Mouse (Mus musculus): ENCODE results near the gene Mphosph9. TPM values are rescaled to one million over a fixed set of nuclear protein-coding genes. Genes with fewer than 3 reads are reported as not detected.
"Not testable (repeated sequence)": the region's sequence is repeated elsewhere in the genome, so short reads cannot be mapped to it uniquely, and the experiment has no call there.

Mphosph9 gene
- polyA plus RNA-seq, 1 experiment from 2014 or later = 13.4 TPM

DNA sequence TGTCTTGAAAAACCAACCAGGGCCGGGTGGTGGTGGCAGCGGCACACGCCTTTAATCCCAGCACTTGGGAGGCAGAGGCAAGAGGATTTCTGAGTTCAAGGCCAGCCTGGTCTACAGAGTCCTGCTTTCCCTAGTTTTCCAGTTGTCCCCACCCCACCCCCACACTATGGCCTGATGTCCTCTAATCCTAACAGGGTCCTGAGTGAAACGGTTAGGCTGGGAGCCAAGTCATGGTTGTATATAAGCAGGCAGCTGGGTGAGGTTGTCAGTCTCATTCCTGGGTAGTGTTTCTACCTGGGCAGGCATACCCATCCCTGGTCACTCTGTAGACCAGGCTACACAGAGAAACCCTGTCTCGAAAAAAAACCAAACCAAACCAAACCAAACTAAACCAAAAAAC is 110.7 kb downstream of the Mphosph9 start:
- not testable (repeated sequence) for H3K4me3 ChIP-seq (replicated peaks); H3K27me3 ChIP-seq; H3K9me3 ChIP-seq (replicated peaks); H3K4me2 ChIP-seq; H3K27ac ChIP-seq; H3K9ac ChIP-seq; H3K36me3 ChIP-seq; ATAC-seq (replicated peaks; ENCODE audit: low FRiP score)
- H3K4me1 ChIP-seq = peaks cover 38% of the 10 kb centered on the region
- 86% methylated on average over 5 of the region's 5 CpGs for WGBS

DNA sequence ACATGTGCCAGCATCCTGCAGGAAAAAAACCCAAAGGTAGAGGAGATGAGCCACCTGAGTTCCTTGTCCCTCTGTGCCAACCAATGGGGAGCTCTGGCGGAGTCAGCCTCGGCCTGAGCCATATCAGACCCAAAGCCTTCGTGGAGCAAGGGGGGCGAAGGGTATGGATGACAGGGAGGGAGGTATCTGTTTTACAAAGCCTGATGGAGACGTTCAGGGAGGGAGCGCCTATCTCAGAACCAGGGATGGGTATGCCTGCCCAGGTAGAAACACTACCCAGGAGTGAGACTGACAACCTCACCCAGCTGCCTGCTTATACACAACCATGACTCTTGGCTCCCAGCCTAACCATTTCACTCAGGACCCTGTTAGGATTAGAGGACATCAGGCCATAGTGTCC is 111.4 kb downstream of the Mphosph9 start:
- H3K27me3 ChIP-seq = no peaks in the 10 kb centered on the region
- no peak overlapping the region for H3K4me3 ChIP-seq (replicated peaks)
- 0 out of 2 replicates have a peak, but pooled peaks cover 5% of the 10 kb centered on the region for H3K36me3 ChIP-seq
- ATAC-seq (replicated peaks; ENCODE audit: low FRiP score) = no peak
- H3K27ac ChIP-seq = no peak overlapping the region
- no peaks in the 10 kb centered on the region for H3K9me3 ChIP-seq (replicated peaks)
- H3K4me2 ChIP-seq = no peak overlapping the region
- WGBS = 84% methylated on average over 6 of the region's 6 CpGs
- peaks cover 36% of the 10 kb centered on the region for H3K4me1 ChIP-seq
- no peak overlapping the region for H3K9ac ChIP-seq

DNA sequence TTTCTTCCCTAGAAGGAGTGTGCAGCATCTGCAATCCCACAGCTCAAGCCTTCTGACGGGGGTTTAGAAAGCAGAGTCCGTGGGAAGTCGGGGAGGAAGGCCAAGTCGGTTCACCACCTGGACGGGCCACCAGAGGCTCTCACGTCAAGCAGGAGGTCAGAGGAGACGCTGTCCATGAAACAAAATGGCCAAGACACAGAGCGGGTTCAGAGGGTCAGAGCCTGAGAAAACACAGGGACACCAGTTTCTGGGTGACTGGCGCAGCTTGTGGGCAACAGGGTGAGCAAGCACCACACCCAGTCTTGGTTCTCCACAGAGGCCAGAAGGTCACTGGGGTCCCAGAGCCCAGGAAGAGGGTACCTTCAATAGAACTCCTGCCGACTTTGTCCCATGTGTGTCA is 112.1 kb downstream of the Mphosph9 start:
- H3K9me3 ChIP-seq (replicated peaks) = no peaks in the 10 kb centered on the region
- ATAC-seq (replicated peaks; ENCODE audit: low FRiP score) = no peak
- H3K4me1 ChIP-seq = peaks cover 36% of the 10 kb centered on the region
- WGBS = 67% methylated on average over 10 of the region's 10 CpGs
- no peak overlapping the region for H3K4me3 ChIP-seq (replicated peaks)
- peak overlapping the region; percentile 84 for H3K27ac ChIP-seq
- H3K9ac ChIP-seq = no peak overlapping the region
- 0 out of 2 replicates have a peak, but pooled peaks cover 5% of the 10 kb centered on the region for H3K36me3 ChIP-seq
- no peaks in the 10 kb centered on the region for H3K27me3 ChIP-seq
- H3K4me2 ChIP-seq = no peak overlapping the region

DNA sequence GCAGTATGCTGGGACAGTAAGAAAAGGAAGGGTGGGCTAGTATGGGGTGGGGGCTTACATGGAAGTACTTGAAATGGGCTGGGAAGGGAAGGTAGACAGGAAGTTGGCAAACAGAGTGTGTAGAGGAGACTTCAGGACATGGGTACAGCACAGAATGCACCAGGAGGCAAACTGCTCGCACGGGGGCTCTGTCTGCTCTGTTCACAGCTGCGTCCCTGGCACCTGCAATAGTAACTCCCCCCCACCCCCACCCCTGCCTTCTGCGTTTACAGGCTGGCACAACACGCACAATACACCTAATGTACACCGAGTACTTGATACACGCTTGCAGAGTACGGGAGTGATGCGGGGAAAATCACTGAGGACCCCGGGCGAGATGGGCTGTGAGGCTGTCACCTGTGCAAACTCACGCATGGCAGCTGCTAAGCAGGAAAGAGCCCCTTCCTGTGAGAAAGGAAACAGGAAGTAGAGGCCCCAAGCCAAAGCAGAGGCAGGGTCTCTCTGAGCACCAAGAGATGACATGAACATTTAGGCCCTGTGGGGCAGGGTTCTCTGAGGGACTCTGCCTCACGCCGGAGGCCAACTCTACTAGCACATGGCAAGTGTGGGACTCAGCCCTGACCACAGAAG is 113.1 kb downstream of the Mphosph9 start:
- WGBS = 85% methylated on average over 14 of the region's 14 CpGs
- H3K9me3 ChIP-seq (replicated peaks) = no peaks in the 10 kb centered on the region
- H3K9ac ChIP-seq = no peak overlapping the region
- H3K4me2 ChIP-seq = no peak overlapping the region
- H3K4me1 ChIP-seq = peaks cover 40% of the 10 kb centered on the region
- H3K27ac ChIP-seq = peak overlapping the region; percentile 84
- 0 out of 2 replicates have a peak, but pooled peaks cover 5% of the 10 kb centered on the region for H3K36me3 ChIP-seq
- H3K4me3 ChIP-seq (replicated peaks) = no peak overlapping the region
- H3K27me3 ChIP-seq = no peaks in the 10 kb centered on the region
- ATAC-seq (replicated peaks; ENCODE audit: low FRiP score) = no peak

GRCm38 (mm10) chr5:124213588-124214469 is 113.9 kb downstream of the Mphosph9 start:
- Histone ChIP-seq H3K9ac (no peak overlapping the region), H3K9me3 (replicated peaks) (no peaks in the 10 kb centered on the region), H3K36me3 (0 out of 2 replicates have a peak, but pooled peaks cover 5% of the 10 kb centered on the region), H3K27ac (peak overlapping the region; percentile 84), H3K4me2 (no peak overlapping the region), H3K4me3 (replicated peaks) (no peak overlapping the region), H3K27me3 (no peaks in the 10 kb centered on the region), H3K4me1 (peaks cover 43% of the 10 kb centered on the region)
- no peak for ATAC-seq (replicated peaks; ENCODE audit: low FRiP score)
- WGBS = 71% methylated on average over 13 of the region's 13 CpGs

DNA sequence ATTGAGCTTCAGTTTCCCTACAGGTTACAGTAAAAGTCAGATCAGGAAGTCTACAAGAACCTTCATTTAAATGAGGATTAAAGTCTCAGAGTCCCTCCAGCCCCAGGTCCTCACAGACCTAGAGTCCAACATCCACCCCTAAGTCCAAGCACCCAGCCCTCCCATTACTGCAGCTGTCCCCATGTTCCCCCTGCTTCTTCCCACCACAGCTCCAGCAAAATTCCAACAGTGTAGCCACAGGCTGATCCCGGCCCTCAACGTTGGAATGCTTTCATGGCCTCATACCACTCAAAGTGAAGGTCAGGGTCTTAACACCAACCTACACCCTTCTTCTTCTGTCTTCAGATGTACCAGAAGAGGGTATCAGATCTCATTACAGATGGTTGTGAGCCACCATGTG is 116.1 kb downstream of the Mphosph9 start:
- H3K36me3 ChIP-seq = 0 out of 2 replicates have a peak, but pooled peaks cover 5% of the 10 kb centered on the region
- WGBS = 79% methylated on average over 2 of the region's 2 CpGs
- peaks cover 45% of the 10 kb centered on the region for H3K4me1 ChIP-seq
- peak overlapping the region; percentile 22; the same call in 1 of the 2 replicates for H3K27ac ChIP-seq
- H3K9me3 ChIP-seq (replicated peaks) = no peaks in the 10 kb centered on the region
- H3K27me3 ChIP-seq = no peaks in the 10 kb centered on the region
- no peak overlapping the region for H3K4me3 ChIP-seq (replicated peaks)
- H3K9ac ChIP-seq = no peak overlapping the region
- H3K4me2 ChIP-seq = no peak overlapping the region
- ATAC-seq (replicated peaks; ENCODE audit: low FRiP score) = no peak

- peaks cover 50% of the 10 kb centered on the region for H3K4me1 ChIP-seq
- no peak for ATAC-seq (replicated peaks; ENCODE audit: low FRiP score)
- no peak overlapping the region for H3K4me2 ChIP-seq
- H3K27me3 ChIP-seq = no peaks in the 10 kb centered on the region
- 0 out of 2 replicates have a peak, but pooled peaks cover 5% of the 10 kb centered on the region for H3K36me3 ChIP-seq
- H3K9me3 ChIP-seq (replicated peaks) = no peaks in the 10 kb centered on the region
- WGBS = 83% methylated on average over 8 of the region's 8 CpGs
- H3K4me3 ChIP-seq (replicated peaks) = no peak overlapping the region
- H3K9ac ChIP-seq = no peak overlapping the region
- H3K27ac ChIP-seq = peak overlapping the region; percentile 22; the same call in 1 of the 2 replicates
Observed at GRCm38 (mm10) chr5:124211234-124211633, 116.5 kb downstream of the Mphosph9 start.

DNA sequence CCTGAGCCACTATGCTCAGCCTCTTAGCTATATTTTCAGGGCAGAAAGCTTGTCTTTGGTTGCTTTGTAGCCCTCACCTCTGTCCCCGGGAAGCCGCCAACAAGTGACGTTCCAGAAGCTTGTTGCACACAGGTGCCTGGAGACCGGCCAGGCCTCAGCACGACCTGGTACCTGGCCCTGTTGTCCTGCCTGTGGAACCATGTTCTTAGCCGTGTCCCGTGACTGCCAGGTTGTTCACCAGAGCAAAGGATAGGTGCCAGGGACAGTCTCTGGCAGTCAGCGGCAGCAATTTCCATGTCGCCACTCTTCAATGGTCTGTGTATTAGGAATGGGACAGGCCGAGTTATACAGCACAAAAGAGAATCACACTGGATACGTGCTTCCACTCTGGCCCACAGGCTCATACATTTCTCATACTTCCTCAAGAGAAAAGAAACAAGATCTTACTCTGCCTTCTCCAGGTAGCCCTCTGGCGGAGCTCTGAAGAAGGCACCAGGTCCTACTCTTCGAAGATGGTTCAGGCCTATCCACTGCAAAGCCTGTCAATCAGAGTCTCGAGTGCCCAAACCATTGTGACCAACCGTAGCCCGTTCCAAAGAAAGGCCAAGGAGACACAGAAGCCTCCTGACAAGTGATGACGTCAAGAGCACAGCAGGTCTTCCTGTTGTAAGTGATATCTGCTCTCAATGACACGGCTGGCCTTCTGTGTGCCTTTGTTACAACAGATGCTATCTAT is 117.3 kb downstream of the Mphosph9 start:
- Histone ChIP-seq H3K4me1 (peaks cover 52% of the 10 kb centered on the region), H3K27me3 (no peaks in the 10 kb centered on the region), H3K9me3 (replicated peaks) (no peaks in the 10 kb centered on the region), H3K9ac (no peak overlapping the region), H3K4me2 (no peak overlapping the region), H3K36me3 (0 out of 2 replicates have a peak, but pooled peaks cover 5% of the 10 kb centered on the region), H3K27ac (0 out of 2 replicates have a peak overlapping the region, but pooled peaks have one; percentile 14), H3K4me3 (replicated peaks) (no peak overlapping the region)
- WGBS = 71% methylated on average over 18 of the region's 18 CpGs
- ATAC-seq (replicated peaks; ENCODE audit: low FRiP score) = no peak

DNA sequence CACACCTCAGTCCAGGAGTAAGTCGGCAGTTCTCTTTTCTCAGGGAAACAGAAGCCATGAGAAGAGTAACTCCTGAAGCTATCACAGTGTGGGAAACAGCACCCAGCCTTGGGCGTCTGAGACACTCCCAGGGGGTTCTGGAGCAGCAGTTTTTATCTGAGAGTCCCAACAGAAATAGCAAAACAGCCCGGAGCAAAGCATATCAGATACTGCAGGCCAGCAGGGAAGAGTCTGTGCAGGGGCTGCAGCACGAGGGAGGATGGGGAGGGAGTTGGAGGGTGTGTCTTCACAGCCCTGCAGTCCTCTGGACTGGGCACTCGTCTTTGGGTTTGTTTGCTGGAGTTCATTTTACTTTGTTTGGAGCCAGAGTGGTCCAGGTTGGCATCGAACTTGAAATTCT is 117.9 kb downstream of the Mphosph9 start:
- Histone ChIP-seq H3K4me3 (replicated peaks) (no peak overlapping the region), H3K9me3 (replicated peaks) (no peaks in the 10 kb centered on the region), H3K9ac (no peak overlapping the region), H3K27ac (0 out of 2 replicates have a peak overlapping the region, but pooled peaks have one; percentile 14), H3K27me3 (no peaks in the 10 kb centered on the region), H3K4me1 (peaks cover 53% of the 10 kb centered on the region), H3K4me2 (no peak overlapping the region), H3K36me3 (0 out of 2 replicates have a peak, but pooled peaks cover 5% of the 10 kb centered on the region)
- no peak for ATAC-seq (replicated peaks; ENCODE audit: low FRiP score)
- 48% methylated on average over 6 of the region's 6 CpGs for WGBS

DNA sequence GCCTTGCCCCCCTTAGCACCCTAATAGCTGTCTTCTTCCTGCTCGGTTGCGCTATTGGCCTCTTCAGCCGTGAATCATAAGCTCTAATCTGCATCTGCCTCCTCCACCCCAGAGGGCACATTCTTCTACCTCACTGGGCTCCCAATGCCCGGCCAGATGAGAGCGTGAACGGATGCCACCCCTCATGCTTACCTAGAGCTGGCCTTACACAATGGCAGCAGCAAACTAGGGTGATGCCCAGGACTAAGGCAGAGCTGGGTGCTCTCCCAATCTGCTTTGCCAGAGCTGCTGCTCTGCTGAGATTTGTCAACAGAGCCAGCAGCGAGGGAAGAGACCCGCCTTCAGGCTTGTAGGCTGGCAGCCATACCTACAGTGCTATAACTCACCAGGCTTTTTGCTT is 119.7 kb downstream of the Mphosph9 start:
- WGBS = 60% methylated on average over 8 of the region's 8 CpGs

DNA sequence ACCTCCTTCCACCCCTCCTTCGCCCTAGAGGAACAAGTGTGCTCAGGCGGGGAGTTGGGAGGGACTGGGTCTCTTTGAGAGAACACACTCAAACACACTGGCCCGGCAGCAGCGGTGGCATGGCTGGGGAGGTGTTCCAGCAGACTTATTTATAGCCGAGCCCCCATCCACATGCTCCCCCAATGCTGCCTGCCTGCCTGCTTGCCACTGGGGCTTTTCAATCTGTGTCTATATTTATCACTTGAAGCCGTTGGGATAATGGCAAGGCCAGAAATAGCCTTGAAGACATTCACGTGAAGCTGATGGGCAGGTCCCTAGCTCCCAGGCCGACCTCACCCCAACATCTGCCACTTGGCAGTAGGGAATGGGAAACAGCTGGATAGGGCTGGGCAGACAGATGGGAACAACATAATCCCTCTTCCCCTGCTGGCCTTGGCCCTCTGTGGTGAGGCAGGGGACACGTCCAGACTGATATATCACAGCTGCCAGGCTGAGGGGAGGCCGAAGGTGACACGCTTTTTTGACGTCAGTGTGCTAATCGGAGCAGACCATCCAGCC is 121.2 kb downstream of the Mphosph9 start:
- H3K36me3 ChIP-seq = no peaks in the 10 kb centered on the region
- peak; percentile 52; the same call in 1 of the 2 replicates for ATAC-seq (replicated peaks; ENCODE audit: low FRiP score)
- WGBS = 19% methylated on average over 13 of the region's 13 CpGs
- no peak overlapping the region for H3K9ac ChIP-seq
- no peaks in the 10 kb centered on the region for H3K9me3 ChIP-seq (replicated peaks)
- H3K27ac ChIP-seq = peak overlapping the region; percentile 76
- peaks cover 75% of the 10 kb centered on the region for H3K4me1 ChIP-seq
- no peak overlapping the region for H3K4me2 ChIP-seq
- no peaks in the 10 kb centered on the region for H3K27me3 ChIP-seq
- H3K4me3 ChIP-seq (replicated peaks) = no peak overlapping the region

More for the DNA sequence above, 119.7 kb downstream of the Mphosph9 start:
- Histone ChIP-seq H3K27ac (0 out of 2 replicates have a peak overlapping the region, but pooled peaks have one; percentile 32), H3K9ac (no peak overlapping the region), H3K4me3 (replicated peaks) (no peak overlapping the region), H3K9me3 (replicated peaks) (no peaks in the 10 kb centered on the region), H3K4me1 (peaks cover 63% of the 10 kb centered on the region), H3K27me3 (no peaks in the 10 kb centered on the region), H3K36me3 (0 out of 2 replicates have a peak, but pooled peaks cover under 1% of the 10 kb centered on the region), H3K4me2 (no peak overlapping the region)
- no peak for ATAC-seq (replicated peaks; ENCODE audit: low FRiP score)

Data from kidney, embryonic 15.5 days (tissue).